Mouse (Mus musculus): ENCODE results near the gene Fam216a.

The Fam216a gene

GRCm38 (mm10) chr5:122372192-122372769 is at the start of gene Fam216a:
Gene Fam216a, minus strand, starts transcription at chr5:122372364.
- DNase-seq (ENCODE audit: low spot score): peak; percentile 100

GRCm38 (mm10) chr5:122421271-122422068 is 49.3 kb upstream of the Fam216a start, which contains the start of gene Anapc7:
Gene Anapc7, plus strand, starts transcription at chr5:122421693.
- DNase-seq (ENCODE audit: low spot score): no peak

- peak; percentile 38 for DNase-seq (ENCODE audit: low spot score)
These were observed 48.5 kb upstream of the Fam216a start for GRCm38 (mm10) chr5:122420676-122421075.

GRCm38 (mm10) chr5:122415465-122415864 is 43.3 kb upstream of the Fam216a start:
- DNase-seq (ENCODE audit: low spot score): no peak

- no peak for DNase-seq (ENCODE audit: low spot score)
These were observed 42.2 kb upstream of the Fam216a start for GRCm38 (mm10) chr5:122414351-122414750.

- no peak for DNase-seq (ENCODE audit: low spot score)
These were observed 40.7 kb upstream of the Fam216a start for GRCm38 (mm10) chr5:122412826-122413225.

GRCm38 (mm10) chr5:122411892-122412291 is 39.7 kb upstream of the Fam216a start:
- DNase-seq (ENCODE audit: low spot score): no peak

- no peak for DNase-seq (ENCODE audit: low spot score)
These were observed 37.8 kb upstream of the Fam216a start for GRCm38 (mm10) chr5:122409692-122410645.

GRCm38 (mm10) chr5:122405537-122405936 is 33.4 kb upstream of the Fam216a start:
- DNase-seq (ENCODE audit: low spot score): no peak

- no peak for DNase-seq (ENCODE audit: low spot score)
These were observed 31.2 kb upstream of the Fam216a start for GRCm38 (mm10) chr5:122403362-122403761.

- DNase-seq (ENCODE audit: low spot score): no peak
These were observed 30.6 kb upstream of the Fam216a start for GRCm38 (mm10) chr5:122402772-122403171.

- DNase-seq (ENCODE audit: low spot score): no peak
These were observed 30.0 kb upstream of the Fam216a start for GRCm38 (mm10) chr5:122402160-122402559.

- DNase-seq (ENCODE audit: low spot score): peak; percentile 37
These were observed 29.1 kb upstream of the Fam216a start for GRCm38 (mm10) chr5:122401303-122401640.

GRCm38 (mm10) chr5:122400628-122401302 is 28.6 kb upstream of the Fam216a start:
- DNase-seq (ENCODE audit: low spot score): no peak

GRCm38 (mm10) chr5:122399871-122400270 is 27.7 kb upstream of the Fam216a start:
- no peak for DNase-seq (ENCODE audit: low spot score)

- no peak for DNase-seq (ENCODE audit: low spot score)
These were observed 25.3 kb upstream of the Fam216a start for GRCm38 (mm10) chr5:122397495-122397894.

- no peak for DNase-seq (ENCODE audit: low spot score)
These were observed 24.6 kb upstream of the Fam216a start for GRCm38 (mm10) chr5:122396791-122397190.

GRCm38 (mm10) chr5:122393887-122394286 is 21.7 kb upstream of the Fam216a start:
- DNase-seq (ENCODE audit: low spot score): peak; percentile 23

GRCm38 (mm10) chr5:122392227-122393004 is 20.3 kb upstream of the Fam216a start:
- peak; percentile 21 for DNase-seq (ENCODE audit: low spot score)

- peak; percentile 86 for DNase-seq (ENCODE audit: low spot score)
These were observed 19.6 kb upstream of the Fam216a start, which contains the start of gene Arpc3 for GRCm38 (mm10) chr5:122391786-122392180. Gene Arpc3, plus strand, starts transcription at chr5:122391878.
